Mouse (Mus musculus) hindbrain, embryonic 16.5 days (tissue): Measurements from ENCODE around the gene Shank1. TPM values are rescaled to one million over a fixed set of nuclear protein-coding genes. Genes with fewer than 3 reads are reported as not detected.
A peak's percentile ranks its signal among the peaks of the same experiment; 100 is the strongest.

Experiments
- ATAC-seq: fragments of 200-750 bp; cut with Nextera tagmentation; 2 replicates; pipeline ENCODE4 v1.8.0; 2017; ENCODE audit warnings: moderate TSS enrichment, moderate library complexity
- H3K27ac ChIP-seq: fragments of 300-500 bp; sonication (generic); 2 replicates; pipeline ENCODE4 v1.5.1; 2014; ENCODE audit warnings: low read depth, mild to moderate bottlenecking, control low read depth, low read length, moderate library complexity
- H3K27me3 ChIP-seq: fragments of 300-500 bp; sonication (generic); replicated peaks from 2 replicates; pipeline ENCODE4 v1.6.1; 2014; ENCODE audit warnings: low read length; ENCODE audit not compliant: control insufficient read depth, insufficient read depth
- H3K36me3 ChIP-seq: fragments of 300-500 bp; sonication (generic); 2 replicates; pipeline ENCODE4 v1.6.1; 2014; ENCODE audit warnings: mild to moderate bottlenecking, low read length, moderate library complexity, mixed read lengths; ENCODE audit not compliant: control insufficient read depth, insufficient read depth
- H3K4me1 ChIP-seq: fragments of 300-500 bp; sonication (generic); 2 replicates; pipeline ENCODE4 v1.6.1; 2014; ENCODE audit warnings: low read depth, low read length; ENCODE audit not compliant: control insufficient read depth, insufficient read depth
- H3K4me2 ChIP-seq: fragments of 300-500 bp; sonication (generic); 2 replicates; pipeline ENCODE4 v1.6.1; 2014; ENCODE audit warnings: mild to moderate bottlenecking, low read length, control low read depth, moderate library complexity
- H3K4me3 ChIP-seq: fragments of 300-500 bp; sonication (generic); 2 replicates; pipeline ENCODE4 v1.5.1; 2014; ENCODE audit warnings: mild to moderate bottlenecking, low read length, control low read depth, moderate library complexity
- H3K9ac ChIP-seq: fragments of 300-500 bp; sonication (generic); 2 replicates; pipeline ENCODE4 v1.6.1; 2014; ENCODE audit warnings: low read depth, mild to moderate bottlenecking, control low read depth, low read length, moderate library complexity
- H3K9me3 ChIP-seq: fragments of 300-500 bp; sonication (generic); 2 replicates; pipeline ENCODE4 v1.6.1; 2014; ENCODE audit warnings: mild to moderate bottlenecking, low read length, moderate library complexity; ENCODE audit not compliant: control insufficient read depth
- WGBS: fragments of 180-500 bp; shearing (Covaris S2); extraction: QIAGEN DNeasy Blood & Tissue Kit; methylation state at CpG from one replicate; pipeline ENCODE4 v1.1.7; 2014; 5-methylcytosine and 5-hydroxymethylcytosine counted together
- polyA plus RNA-seq: library from polyadenylated mRNA; unstranded; fragments of >200 nt; fragmentation: Nextera tagmentation; extraction: Ambion mirVana; gene quantifications from 2 replicates; pipeline ENCODE4 v1.2.1, GENCODE M21; 2015

Gene Shank1
- polyA plus RNA-seq, 1 experiment from 2014 or later, result 33.6 TPM

DNA sequence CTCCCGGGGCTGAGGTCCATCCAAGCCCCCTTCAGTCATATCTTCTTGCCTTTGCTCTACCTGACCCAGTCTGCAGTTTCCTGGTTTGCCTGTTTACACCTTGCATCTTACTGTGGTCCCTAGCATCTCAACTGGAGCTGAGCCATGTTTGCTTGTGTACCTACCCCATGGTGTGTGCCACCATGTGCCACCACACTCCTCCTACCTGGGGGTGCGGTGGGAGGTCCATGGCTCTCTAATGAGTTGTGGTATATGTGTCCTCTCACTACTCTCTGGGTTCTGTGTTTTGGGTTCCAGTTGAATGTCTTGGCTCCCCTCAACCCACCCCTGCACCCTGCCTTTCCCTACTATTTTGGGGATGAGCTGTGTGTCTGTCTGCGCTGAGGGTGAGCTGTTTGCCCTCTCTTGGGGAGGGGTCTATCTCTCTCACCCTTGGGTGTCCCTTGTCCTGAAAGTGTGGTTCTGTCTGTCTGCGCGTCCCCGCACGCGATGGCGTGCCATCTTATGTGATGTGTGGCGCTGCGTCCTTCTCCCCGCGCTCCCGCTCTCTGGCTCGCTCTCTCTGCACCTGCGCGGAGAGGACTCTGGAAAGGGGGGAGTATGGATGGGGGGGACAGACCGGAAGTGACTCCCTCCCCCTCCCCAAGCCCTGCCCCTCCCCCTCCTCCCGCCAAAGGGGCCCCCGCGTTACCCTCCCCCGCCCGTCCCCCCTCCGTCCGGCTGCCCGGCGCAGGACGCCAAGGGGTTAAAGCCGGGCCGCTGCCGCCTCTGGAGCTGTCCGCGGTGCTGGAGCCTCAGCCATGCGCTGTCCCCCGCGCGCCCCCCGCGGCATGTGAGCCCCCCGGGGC, 25.2 kb downstream of the Shank1 start:
- peak overlapping the region; percentile 91 for H3K9ac ChIP-seq
- H3K36me3 ChIP-seq, result peaks cover 9% of the 10 kb centered on the region; the same call in 1 of the 2 replicates
- no peaks in the 10 kb centered on the region; the same call in 1 of the 2 replicates for H3K27me3 ChIP-seq
- WGBS, result 5% methylated on average over 24 of the region's 40 CpGs
- H3K4me3 ChIP-seq, result peak overlapping the region; percentile 70
- peak; percentile 80 for ATAC-seq
- peak overlapping the region; percentile 83 for H3K4me2 ChIP-seq
- H3K4me1 ChIP-seq, result peaks cover 19% of the 10 kb centered on the region
- H3K9me3 ChIP-seq, result no peaks in the 10 kb centered on the region
- peak overlapping the region; percentile 95 for H3K27ac ChIP-seq

- 3% methylated on average over 36 of the region's 54 CpGs for WGBS
- Histone ChIP-seq H3K9me3 (no peaks in the 10 kb centered on the region), H3K36me3 (peaks cover 9% of the 10 kb centered on the region; the same call in 1 of the 2 replicates), H3K4me3 (peak overlapping the region; percentile 70), H3K27me3 (no peaks in the 10 kb centered on the region; the same call in 1 of the 2 replicates), H3K4me2 (peak overlapping the region; percentile 83), H3K27ac (peak overlapping the region; percentile 95), H3K9ac (peak overlapping the region; percentile 91), H3K4me1 (peaks cover 19% of the 10 kb centered on the region)
- ATAC-seq, result peak; percentile 79
Measured at GRCm38 (mm10) chr7:44336046-44337021, 26.3 kb downstream of the Shank1 start.

DNA sequence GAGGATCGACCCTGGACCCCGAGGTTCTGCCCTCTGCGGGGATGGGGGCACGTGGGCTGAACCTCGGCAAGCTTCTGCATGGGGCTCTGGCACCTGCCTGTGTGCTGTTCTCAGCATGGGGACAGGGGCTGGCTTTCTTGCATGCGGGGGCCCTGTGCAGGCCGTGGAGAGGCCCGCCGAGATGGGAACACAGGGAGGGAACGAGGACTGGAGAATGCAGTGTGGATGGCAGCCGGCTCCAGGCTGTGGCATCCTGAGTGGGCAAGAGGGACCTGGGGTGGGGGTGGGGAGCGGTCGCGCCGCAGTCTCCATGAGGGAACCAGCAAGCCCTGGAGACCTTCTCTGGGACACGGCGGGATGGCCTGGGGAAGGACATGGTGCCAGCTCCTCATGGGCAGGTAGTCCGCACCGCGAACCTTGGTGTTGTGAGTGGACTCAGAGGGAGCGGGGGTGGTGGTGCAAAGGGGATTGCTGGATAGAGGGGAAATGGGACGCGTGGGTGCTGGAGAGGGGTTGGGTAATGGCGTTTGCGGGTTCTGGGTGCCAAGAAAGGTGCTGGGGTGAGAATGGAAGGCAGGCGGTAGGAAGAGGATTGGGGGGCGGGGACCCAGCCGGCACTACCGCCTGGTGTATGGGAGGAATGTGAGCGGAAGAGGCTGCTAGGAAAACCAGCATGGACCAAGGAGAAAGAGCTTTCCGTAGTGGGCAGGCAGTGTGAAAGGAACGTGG, 27.2 kb downstream of the Shank1 start:
- no peaks in the 10 kb centered on the region for H3K9me3 ChIP-seq
- H3K27ac ChIP-seq, result peak overlapping the region; percentile 95
- WGBS, result 2% methylated on average over 32 of the region's 32 CpGs
- H3K4me2 ChIP-seq, result peak overlapping the region; percentile 83
- H3K4me1 ChIP-seq, result peaks cover 19% of the 10 kb centered on the region
- no peaks in the 10 kb centered on the region; the same call in 1 of the 2 replicates for H3K27me3 ChIP-seq
- H3K4me3 ChIP-seq, result peak overlapping the region; percentile 70
- H3K9ac ChIP-seq, result peak overlapping the region; percentile 91
- ATAC-seq, result peak; percentile 25
- H3K36me3 ChIP-seq, result peaks cover 6% of the 10 kb centered on the region; the same call in 1 of the 2 replicates

GRCm38 (mm10) chr7:44340226-44340625, 30.2 kb downstream of the Shank1 start:
- Histone ChIP-seq H3K27ac (no peak overlapping the region), H3K9ac (no peak overlapping the region), H3K4me2 (no peak overlapping the region), H3K9me3 (no peaks in the 10 kb centered on the region), H3K36me3 (peaks cover 17% of the 10 kb centered on the region), H3K27me3 (no peaks in the 10 kb centered on the region; the same call in 1 of the 2 replicates), H3K4me1 (peaks cover 15% of the 10 kb centered on the region), H3K4me3 (no peak overlapping the region)
- WGBS, result 78% methylated on average over 6 of the region's 6 CpGs
- no peak for ATAC-seq

GRCm38 (mm10) chr7:44341119-44341518, 31.1 kb downstream of the Shank1 start:
- Histone ChIP-seq H3K4me1 (peaks cover 13% of the 10 kb centered on the region), H3K27me3 (no peaks in the 10 kb centered on the region; the same call in 1 of the 2 replicates), H3K4me2 (no peak overlapping the region), H3K36me3 (peaks cover 19% of the 10 kb centered on the region), H3K9me3 (no peaks in the 10 kb centered on the region), H3K9ac (no peak overlapping the region), H3K27ac (no peak overlapping the region), H3K4me3 (no peak overlapping the region)
- WGBS, result 82% methylated on average over 10 of the region's 10 CpGs
- no peak for ATAC-seq

- H3K9ac ChIP-seq, result no peak overlapping the region
- H3K27ac ChIP-seq, result no peak overlapping the region
- peaks cover 13% of the 10 kb centered on the region for H3K4me1 ChIP-seq
- no peak overlapping the region for H3K4me3 ChIP-seq
- H3K9me3 ChIP-seq, result no peaks in the 10 kb centered on the region
- H3K36me3 ChIP-seq, result peaks cover 19% of the 10 kb centered on the region
- no peak for ATAC-seq
- no peak overlapping the region for H3K4me2 ChIP-seq
- no peaks in the 10 kb centered on the region; the same call in 1 of the 2 replicates for H3K27me3 ChIP-seq
- WGBS, result 60% methylated on average over 5 of the region's 5 CpGs
Measured at GRCm38 (mm10) chr7:44341714-44342113, 31.7 kb downstream of the Shank1 start.

DNA sequence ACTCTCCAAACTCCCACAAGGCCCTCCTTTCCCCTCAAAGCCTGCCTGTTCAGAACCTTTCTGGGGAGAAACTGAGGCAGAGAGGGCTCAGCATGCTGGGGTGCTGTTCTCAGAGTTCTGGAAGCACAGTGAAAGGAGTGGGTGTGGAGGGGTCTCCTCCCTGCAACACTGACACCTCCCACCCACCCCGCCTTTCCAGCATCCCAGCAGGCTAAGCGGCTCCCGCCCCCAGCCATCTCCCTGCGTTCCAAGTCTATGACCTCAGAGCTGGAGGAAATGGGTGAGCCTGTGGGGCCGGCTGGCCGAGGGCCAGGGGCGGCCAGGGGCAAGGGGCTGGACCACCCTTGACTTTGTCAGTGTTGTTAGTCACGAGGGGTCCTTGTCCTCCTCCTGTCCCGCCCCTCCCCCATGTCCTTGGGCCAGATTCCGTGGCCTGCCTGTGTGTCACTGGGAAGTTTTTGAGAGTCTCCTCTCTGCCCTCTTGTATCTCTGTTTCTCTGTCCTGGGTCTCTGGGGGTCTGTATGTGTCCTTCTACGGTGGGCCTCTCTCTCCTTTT, 33.5 kb downstream of the Shank1 start:
- Histone ChIP-seq H3K27ac (no peak overlapping the region), H3K27me3 (no peaks in the 10 kb centered on the region), H3K4me3 (no peak overlapping the region), H3K36me3 (peaks cover 27% of the 10 kb centered on the region), H3K4me1 (no peaks in the 10 kb centered on the region), H3K4me2 (no peak overlapping the region), H3K9me3 (no peaks in the 10 kb centered on the region), H3K9ac (no peak overlapping the region)
- WGBS, result 30% methylated on average over 11 of the region's 11 CpGs
- ATAC-seq, result no peak

GRCm38 (mm10) chr7:44344622-44345021, 34.6 kb downstream of the Shank1 start:
- Histone ChIP-seq H3K4me2 (no peak overlapping the region), H3K36me3 (peaks cover 27% of the 10 kb centered on the region), H3K4me3 (no peak overlapping the region), H3K27me3 (no peaks in the 10 kb centered on the region), H3K27ac (no peak overlapping the region), H3K9ac (no peak overlapping the region), H3K9me3 (no peaks in the 10 kb centered on the region), H3K4me1 (no peaks in the 10 kb centered on the region)
- 83% methylated on average over 12 of the region's 12 CpGs for WGBS
- ATAC-seq, result no peak
